In the genomic region with DNA sequence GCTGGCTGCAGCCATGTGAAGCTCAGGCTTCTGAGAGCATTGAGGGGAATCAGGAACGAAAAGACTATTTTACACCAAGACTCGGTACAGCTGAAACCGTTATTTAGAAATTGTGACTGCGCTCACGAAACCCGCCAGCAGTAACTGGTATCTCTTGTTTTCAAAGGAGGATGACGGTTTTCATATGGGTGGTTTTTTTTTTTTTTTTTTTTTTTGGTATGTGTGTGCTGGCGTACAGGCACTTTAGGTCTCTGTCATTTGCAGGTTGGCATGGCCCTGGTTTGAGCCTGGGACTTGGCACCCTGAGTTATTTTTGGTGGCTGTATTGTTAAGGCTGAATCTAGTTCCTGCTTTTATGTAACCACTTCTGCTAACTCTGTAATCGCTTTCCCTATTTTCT, we compare ENCODE assay signal across 11 mouse cellular contexts. TPM values are rescaled to one million over a fixed set of nuclear protein-coding genes. Genes with fewer than 3 reads are reported as not detected.
DNase-seq lines count a peak whose midpoint lies in the region; ATAC-seq and TF ChIP-seq lines count a peak whose summit lies in the region.
"Had no signal": no experiment of that assay in that cellular context is flagged by ENCODE, and none has a peak within 500 bp of the region (broad histone marks: within the 10 kb centered on the region; RNA-seq: fewer than 3 reads in every experiment).

No protein-coding gene starts in this region.

- H3K27ac ChIP-seq in heart, postnatal 0 days (ENCODE audit: low read depth), result peak overlapping the region; percentile 47; the same call in 1 of the 2 replicates
- no peak overlapping the region for H3K27ac ChIP-seq in forebrain, embryonic 11.5 days (ENCODE audit: low read depth, low read length)
- no peak overlapping the region for H3K27ac ChIP-seq in forebrain, embryonic 14.5 days (ENCODE audit: low read depth, low read length)

- peaks cover 11% of the 10 kb centered on the region for H3K4me1 ChIP-seq in heart, postnatal 0 days (ENCODE audit: control insufficient read depth, insufficient read depth)
- H3K4me1 ChIP-seq in forebrain, embryonic 11.5 days (replicated peaks; ENCODE audit: control insufficient read depth, insufficient read depth, low read length), result no peaks in the 10 kb centered on the region
- H3K4me1 ChIP-seq in forebrain, embryonic 14.5 days (ENCODE audit: control insufficient read depth, insufficient read depth, low read length), result no peaks in the 10 kb centered on the region

- ATAC-seq in heart, postnatal 0 days (ENCODE audit: insufficient read depth, low read depth), result no peak
- ATAC-seq in monocyte, adult 5-6 weeks (replicated peaks; ENCODE audit: insufficient number of reproducible peaks, low FRiP score, low TSS enrichment, poor library complexity, severe bottlenecking), result peak; percentile 41
- no peak for ATAC-seq in forebrain, embryonic 11.5 days (replicated peaks; ENCODE audit: low FRiP score)
- ATAC-seq in forebrain, embryonic 14.5 days, result no peak

- H3K27me3 ChIP-seq in heart, postnatal 0 days (ENCODE audit: control insufficient read depth, insufficient read depth, low read length), result no peaks in the 10 kb centered on the region
- H3K27me3 ChIP-seq in forebrain, embryonic 11.5 days (ENCODE audit: control insufficient read depth, insufficient read depth, low read length), result no peaks in the 10 kb centered on the region
- no peaks in the 10 kb centered on the region for H3K27me3 ChIP-seq in forebrain, embryonic 14.5 days (replicated peaks; ENCODE audit: control insufficient read depth, insufficient read depth, low read length)

- TF ChIP-seq EP300 in heart, postnatal 0 days (IDR thresholded peaks at IDR 0.05; ENCODE audit: low read depth), result no peak

- no peak overlapping the region for H3K4me3 ChIP-seq in heart, postnatal 0 days (ENCODE audit: low read depth, low read length)
- no peak overlapping the region for H3K4me3 ChIP-seq in forebrain, embryonic 11.5 days (ENCODE audit: low read depth, low read length)
- no peak overlapping the region for H3K4me3 ChIP-seq in forebrain, embryonic 14.5 days (ENCODE audit: low read depth, low read length)
- H3K4me3 ChIP-seq: erythroblast, embryonic 14.5 days had no signal

- no peak for DNase-seq in heart, postnatal 0 days (ENCODE audit: low spot score)
- no peak for DNase-seq in heart, postnatal 4 days
- DNase-seq in CD4-positive helper T cell, adult 2 months (ENCODE audit: low read depth, low spot score), result peak; percentile 77
- peak; percentile 70 for DNase-seq in T-cell, adult 2 months (ENCODE audit: low spot score)
- no peak for DNase-seq in forebrain, embryonic 11.5 days (ENCODE audit: low spot score)
- no peak for DNase-seq in forebrain, embryonic 14.5 days (ENCODE audit: low spot score)
- DNase-seq: lung, postnatal 4 days; retina, postnatal 1 day had no signal

- H3K4me2 ChIP-seq in heart, postnatal 0 days (ENCODE audit: low read depth, low read length), result no peak overlapping the region
- H3K4me2 ChIP-seq in forebrain, embryonic 11.5 days (ENCODE audit: low read depth, low read length, severe bottlenecking), result no peak overlapping the region
- H3K4me2 ChIP-seq in forebrain, embryonic 14.5 days (ENCODE audit: low read length), result no peak overlapping the region

- TF ChIP-seq CTCF in heart, postnatal 0 days (IDR thresholded peaks at IDR 0.05; ENCODE audit: low read depth), result no peak

- WGBS in heart, postnatal 0 days, result 81% methylated on average over 9 of the region's 9 CpGs
- WGBS in forebrain, embryonic 11.5 days, result 96% methylated on average over 9 of the region's 9 CpGs
- 91% methylated on average over 9 of the region's 9 CpGs for WGBS in forebrain, embryonic 14.5 days

- no peak overlapping the region for H3K9ac ChIP-seq in heart, postnatal 0 days (replicated peaks; ENCODE audit: low read depth, low read length)
- no peak overlapping the region for H3K9ac ChIP-seq in forebrain, embryonic 11.5 days (ENCODE audit: low read length)
- H3K9ac ChIP-seq in forebrain, embryonic 14.5 days (ENCODE audit: low read length), result no peak overlapping the region

- peaks cover 22% of the 10 kb centered on the region for H3K36me3 ChIP-seq in heart, postnatal 0 days (replicated peaks; ENCODE audit: control insufficient read depth, insufficient read depth, low read length)
- peaks cover 4% of the 10 kb centered on the region for H3K36me3 ChIP-seq in forebrain, embryonic 11.5 days (ENCODE audit: control insufficient read depth, insufficient read depth, low read length)
- peaks cover 69% of the 10 kb centered on the region for H3K36me3 ChIP-seq in forebrain, embryonic 14.5 days (ENCODE audit: control insufficient read depth, insufficient read depth, low read length)

- H3K9me3 ChIP-seq in heart, postnatal 0 days (replicated peaks; ENCODE audit: control insufficient read depth, low read length), result no peaks in the 10 kb centered on the region
- H3K9me3 ChIP-seq in forebrain, embryonic 11.5 days (ENCODE audit: control insufficient read depth, low read length), result no peaks in the 10 kb centered on the region
- H3K9me3 ChIP-seq in forebrain, embryonic 14.5 days (replicated peaks; ENCODE audit: control insufficient read depth, low read length), result no peaks in the 10 kb centered on the region
- H3K9me3 ChIP-seq: G1E had no signal

RNA-seq across cellular contexts. Expression of gene Klf2, which starts 31.0 kb away (rescaled TPM):
- 21.9 and 32.9 TPM in 2 replicates for total RNA-seq in heart, postnatal 0 days (2014; rRNA removed; ENCODE audit: low replicate concordance)
- polyA plus RNA-seq in heart, postnatal 0 days (2015; fragmentation: Nextera tagmentation; extraction: Ambion mirVana), result 17.7 and 21.3 TPM in 2 replicates
- total RNA-seq in heart, postnatal 4 days (2021), result 10 to 100 TPM; 65.3 to 68.2 TPM
- 183 to 225 TPM (median 194 TPM) in 3 replicates for total RNA-seq in monocyte, adult 5-6 weeks (2017)
- polyA plus RNA-seq in forebrain, embryonic 11.5 days (2014; fragmentation: Nextera tagmentation; extraction: Ambion mirVana), result 4.7 and 5.4 TPM in 2 replicates
- 3.7 and 4.2 TPM in 2 replicates for polyA plus RNA-seq in forebrain, embryonic 14.5 days (2014; fragmentation: Nextera tagmentation; extraction: Ambion mirVana)

RNA-seq across cellular contexts. Expression of gene Gm10282, which starts 44.8 kb away (rescaled TPM):
- 0.15 and 3.0 TPM in 2 replicates for total RNA-seq in heart, postnatal 0 days (2014; rRNA removed; ENCODE audit: low replicate concordance)
- 8.4 and 10.0 TPM in 2 replicates for polyA plus RNA-seq in heart, postnatal 0 days (2015; fragmentation: Nextera tagmentation; extraction: Ambion mirVana)
- total RNA-seq in heart, postnatal 4 days (2021), result 10 to 100 TPM; 34.9 to 36.3 TPM
- total RNA-seq in monocyte, adult 5-6 weeks (2017), result 1.5 to 3.3 TPM (median 3.1 TPM) in 3 replicates
- 45.4 and 48.2 TPM in 2 replicates for polyA plus RNA-seq in forebrain, embryonic 11.5 days (2014; fragmentation: Nextera tagmentation; extraction: Ambion mirVana)
- polyA plus RNA-seq in forebrain, embryonic 14.5 days (2014; fragmentation: Nextera tagmentation; extraction: Ambion mirVana), result 24.8 and 31.0 TPM in 2 replicates

Comparison
In these comparisons a context has a peak if more than half of its experiments do, and no peak if none do; other contexts are left out.
1. DNase-seq: peak in CD4-positive helper T cell, adult 2 months (single experiment) and T-cell, adult 2 months (single experiment); none in heart, postnatal 0 days (single experiment), heart, postnatal 4 days (single experiment), forebrain, embryonic 11.5 days (single experiment) and forebrain, embryonic 14.5 days (single experiment).